Mouse (Mus musculus) heart, postnatal 0 days (tissue): ENCODE measurements around the gene Bcl2l11. TPM values are rescaled to one million over a fixed set of nuclear protein-coding genes. Genes with fewer than 3 reads are reported as not detected.

Experiments used
- ATAC-seq: fragments of 200-750 bp; cut with Nextera tagmentation; 2 replicates; pipeline ENCODE4 v1.8.0; 2017; ENCODE audit warnings: low read depth, moderate number of reproducible peaks, moderate library complexity; ENCODE audit not compliant: insufficient read depth
- DNase-seq: peaks from one replicate; pipeline ENCODE4 v3.0.0-alpha.2; 2016; ENCODE audit warnings: low spot score
- H3K27ac ChIP-seq: fragments of 300-500 bp; sonication (generic); 2 replicates; pipeline ENCODE4 v1.5.1; 2014; ENCODE audit warnings: low read depth, mild to moderate bottlenecking
- H3K27me3 ChIP-seq: fragments of 300-500 bp; sonication (generic); 2 replicates; pipeline ENCODE4 v1.6.1; 2014; ENCODE audit warnings: low read length, mixed read lengths; ENCODE audit not compliant: control insufficient read depth, insufficient read depth
- H3K36me3 ChIP-seq: fragments of 300-500 bp; sonication (generic); replicated peaks from 2 replicates; pipeline ENCODE4 v1.6.1; 2014; ENCODE audit warnings: low read length, mixed read lengths; ENCODE audit not compliant: control insufficient read depth, insufficient read depth
- H3K4me1 ChIP-seq: fragments of 300-500 bp; sonication (generic); 2 replicates; pipeline ENCODE4 v1.6.1; 2014; ENCODE audit warnings: antibody characterized with exemption; ENCODE audit not compliant: control insufficient read depth, insufficient read depth
- H3K4me2 ChIP-seq: fragments of 300-500 bp; sonication (generic); 2 replicates; pipeline ENCODE4 v1.6.1; 2014; ENCODE audit warnings: low read depth, mild to moderate bottlenecking, low read length, moderate library complexity
- H3K4me3 ChIP-seq: fragments of 300-500 bp; sonication (generic); 2 replicates; pipeline ENCODE4 v1.5.1; 2014; ENCODE audit warnings: low read depth, low read length
- H3K9ac ChIP-seq: fragments of 300-500 bp; sonication (generic); replicated peaks from 2 replicates; pipeline ENCODE4 v1.6.1; 2014; ENCODE audit warnings: low read depth, low read length, mixed read lengths
- H3K9me3 ChIP-seq: fragments of 300-500 bp; sonication (generic); replicated peaks from 2 replicates; pipeline ENCODE4 v1.6.1; 2016; ENCODE audit warnings: low read length; ENCODE audit not compliant: control insufficient read depth
- CTCF ChIP-seq: IDR thresholded peaks from 2 replicates; pipeline ENCODE4 v1.5.1; 2016; ENCODE audit warnings: antibody characterized with exemption, control low read depth, low read depth
- EP300 ChIP-seq: IDR thresholded peaks from 2 replicates; pipeline ENCODE4 v1.6.1; 2016; ENCODE audit warnings: antibody characterized with exemption, low read depth
- WGBS: fragments of 180-500 bp; shearing (Covaris S2); extraction: QIAGEN DNeasy Blood & Tissue Kit; methylation state at CpG from one replicate; pipeline ENCODE4 v1.1.7; 2014; 5-methylcytosine and 5-hydroxymethylcytosine counted together
- polyA plus RNA-seq: library from polyadenylated mRNA; unstranded; fragments of >200 nt; fragmentation: Nextera tagmentation; extraction: Ambion mirVana; gene quantifications from 2 replicates; pipeline ENCODE4 v1.2.1, GENCODE M21; 2015
- total RNA-seq: library from RNA; depleted of rRNA; stranded (reverse); fragments of >200 nt; gene quantifications from 2 replicates; pipeline ENCODE4 v1.2.3, GENCODE M21; 2014; ENCODE audit warnings: low replicate concordance

Bcl2l11 gene
- total and polyA plus RNA-seq, 2 experiments from 2014 or later, result 18.2 to 26.1 TPM

- no peak overlapping the region for H3K27ac ChIP-seq
- DNase-seq (no peak), ATAC-seq (no peak)
- no peak for TF ChIP-seq EP300
- TF ChIP-seq CTCF, result no peak
- no peak overlapping the region for H3K4me2 ChIP-seq
- no peaks in the 10 kb centered on the region for H3K9me3 ChIP-seq
- H3K4me3 ChIP-seq, result no peak overlapping the region
- 82% methylated on average over 6 of the region's 6 CpGs for WGBS
- H3K36me3 ChIP-seq, result no peaks in the 10 kb centered on the region
- H3K27me3 ChIP-seq, result no peaks in the 10 kb centered on the region
- H3K4me1 ChIP-seq, result peaks cover 11% of the 10 kb centered on the region; the same call in 1 of the 2 replicates
- no peak overlapping the region for H3K9ac ChIP-seq
Measured at GRCm38 (mm10) chr2:128090283-128090885, 35.5 kb upstream of the Bcl2l11 start.

GRCm38 (mm10) chr2:128091431-128092369 is 34.1 kb upstream of the Bcl2l11 start:
- WGBS, result 87% methylated on average over 11 of the region's 11 CpGs
- H3K4me2 ChIP-seq, result no peak overlapping the region
- TF ChIP-seq EP300 (no peak), CTCF (no peak)
- no peak overlapping the region for H3K9ac ChIP-seq
- no peaks in the 10 kb centered on the region for H3K27me3 ChIP-seq
- H3K4me3 ChIP-seq, result no peak overlapping the region
- no peak for ATAC-seq
- no peaks in the 10 kb centered on the region for H3K36me3 ChIP-seq
- H3K9me3 ChIP-seq, result no peaks in the 10 kb centered on the region
- no peak overlapping the region for H3K27ac ChIP-seq
- peaks cover 5% of the 10 kb centered on the region; the same call in 1 of the 2 replicates for H3K4me1 ChIP-seq
- DNase-seq, result no peak

DNA sequence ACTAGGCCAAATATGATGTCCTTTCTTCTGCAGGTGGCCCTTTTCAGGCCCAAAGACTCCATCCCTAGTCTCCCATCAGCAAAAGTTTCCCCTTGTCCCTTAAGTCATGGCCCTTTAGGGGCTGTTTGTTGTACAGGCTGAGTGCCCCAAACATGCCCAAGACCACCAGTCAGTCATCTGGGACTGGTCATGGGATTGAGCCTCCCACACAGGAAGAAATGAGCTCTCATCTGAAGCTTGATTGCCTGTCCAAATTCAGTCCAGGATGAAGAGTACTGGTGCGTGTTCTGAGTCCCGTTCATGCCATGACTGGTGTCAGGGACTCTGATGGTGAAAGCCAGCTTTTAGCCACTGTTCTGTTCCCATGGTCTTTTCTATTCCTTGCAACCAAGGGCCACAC is 33.4 kb upstream of the Bcl2l11 start:
- H3K4me3 ChIP-seq, result no peak overlapping the region
- no peaks in the 10 kb centered on the region for H3K9me3 ChIP-seq
- DNase-seq (no peak), ATAC-seq (no peak)
- TF ChIP-seq CTCF (no peak), EP300 (no peak)
- no peaks in the 10 kb centered on the region for H3K4me1 ChIP-seq
- WGBS, result 85% methylated on average over 2 of the region's 2 CpGs
- no peaks in the 10 kb centered on the region for H3K27me3 ChIP-seq
- no peak overlapping the region for H3K27ac ChIP-seq
- no peak overlapping the region for H3K4me2 ChIP-seq
- no peak overlapping the region for H3K9ac ChIP-seq
- no peaks in the 10 kb centered on the region for H3K36me3 ChIP-seq

GRCm38 (mm10) chr2:128094196-128094595 is 31.6 kb upstream of the Bcl2l11 start:
- no peak for ATAC-seq
- no peak for TF ChIP-seq CTCF
- TF ChIP-seq EP300, result no peak

DNA sequence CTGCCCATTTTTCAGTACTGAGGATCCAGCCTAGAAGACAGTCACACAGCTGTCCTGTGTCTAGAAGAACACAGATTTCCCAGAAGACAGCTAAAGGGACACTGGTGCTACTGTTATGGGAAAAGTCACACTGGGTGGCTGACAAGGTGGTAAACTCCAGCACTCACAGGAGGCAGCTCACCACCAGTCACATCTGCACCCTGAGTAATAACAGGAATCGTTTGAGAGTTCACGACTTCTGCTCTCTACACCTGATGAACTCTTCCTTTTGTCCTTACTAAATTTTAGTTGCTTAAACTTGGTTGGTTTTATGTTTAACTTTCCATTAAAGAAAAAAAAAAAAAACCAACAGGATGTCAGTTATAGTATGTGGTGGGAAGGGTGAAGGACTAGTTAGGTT is 31.2 kb upstream of the Bcl2l11 start:
- no peaks in the 10 kb centered on the region for H3K27me3 ChIP-seq
- H3K4me1 ChIP-seq, result no peaks in the 10 kb centered on the region
- no peak overlapping the region for H3K9ac ChIP-seq
- no peaks in the 10 kb centered on the region for H3K36me3 ChIP-seq
- H3K4me3 ChIP-seq, result no peak overlapping the region
- no peak overlapping the region for H3K27ac ChIP-seq
- ATAC-seq (no peak), DNase-seq (no peak)
- no peak for TF ChIP-seq CTCF
- TF ChIP-seq EP300, result no peak
- 58% methylated on average over 2 of the region's 2 CpGs for WGBS
- no peak overlapping the region for H3K4me2 ChIP-seq
- no peaks in the 10 kb centered on the region for H3K9me3 ChIP-seq

More at GRCm38 (mm10) chr2:128094196-128094595, 31.6 kb upstream of the Bcl2l11 start:
- H3K36me3 ChIP-seq, result no peaks in the 10 kb centered on the region
- no peak overlapping the region for H3K27ac ChIP-seq
- no peaks in the 10 kb centered on the region for H3K9me3 ChIP-seq
- H3K4me3 ChIP-seq, result no peak overlapping the region
- no peaks in the 10 kb centered on the region for H3K4me1 ChIP-seq
- no peaks in the 10 kb centered on the region for H3K27me3 ChIP-seq
- H3K4me2 ChIP-seq, result no peak overlapping the region
- no peak for DNase-seq
- WGBS, result 73% methylated on average over 5 of the region's 5 CpGs
- no peak overlapping the region for H3K9ac ChIP-seq
